Mouse (Mus musculus): ENCODE measurements around the gene Cfdp1. TPM values are rescaled to one million over a fixed set of nuclear protein-coding genes. Genes with fewer than 3 reads are reported as not detected.
"Not testable (repeated sequence)": the region's sequence is repeated elsewhere in the genome, so short reads cannot be mapped to it uniquely, and the experiment has no call there.

Cfdp1 gene
- polyA plus RNA-seq, 1 experiment from 2014 or later, result 206 TPM

GRCm38 (mm10) chr8:111868664-111869063, 14.6 kb upstream of the Cfdp1 start:
- Histone ChIP-seq H3K9me3 (ENCODE audit: control insufficient read depth, low read length) (no peaks in the 10 kb centered on the region), H3K4me1 (replicated peaks; ENCODE audit: control insufficient read depth, insufficient read depth, low read length) (no peaks in the 10 kb centered on the region), H3K27ac (ENCODE audit: low read depth, low read length) (no peak overlapping the region), H3K9ac (ENCODE audit: low read length) (no peak overlapping the region), H3K4me3 (ENCODE audit: low read depth, low read length) (no peak overlapping the region), H3K27me3 (ENCODE audit: control insufficient read depth, insufficient read depth, low read length) (no peaks in the 10 kb centered on the region), H3K4me2 (ENCODE audit: low read depth, low read length, severe bottlenecking) (no peak overlapping the region), H3K36me3 (ENCODE audit: control insufficient read depth, insufficient read depth, low read length) (no peaks in the 10 kb centered on the region)
- no peak for ATAC-seq (replicated peaks; ENCODE audit: low FRiP score)
- DNase-seq (ENCODE audit: low spot score), result no peak
- whole genome bisulfite sequencing, result 40% methylated on average over 2 of the region's 2 CpGs

GRCm38 (mm10) chr8:111865857-111866256, 11.8 kb upstream of the Cfdp1 start:
- H3K4me1 ChIP-seq (replicated peaks; ENCODE audit: control insufficient read depth, insufficient read depth, low read length), result no peaks in the 10 kb centered on the region
- no peak overlapping the region for H3K4me2 ChIP-seq (ENCODE audit: low read depth, low read length, severe bottlenecking)
- no peaks in the 10 kb centered on the region for H3K27me3 ChIP-seq (ENCODE audit: control insufficient read depth, insufficient read depth, low read length)
- no peak overlapping the region for H3K27ac ChIP-seq (ENCODE audit: low read depth, low read length)
- DNase-seq (ENCODE audit: low spot score), result no peak
- H3K9me3 ChIP-seq (ENCODE audit: control insufficient read depth, low read length), result no peaks in the 10 kb centered on the region
- no peak overlapping the region for H3K9ac ChIP-seq (ENCODE audit: low read length)
- WGBS, result 91% methylated on average over 6 of the region's 6 CpGs
- H3K4me3 ChIP-seq (ENCODE audit: low read depth, low read length), result no peak overlapping the region
- H3K36me3 ChIP-seq (ENCODE audit: control insufficient read depth, insufficient read depth, low read length), result no peaks in the 10 kb centered on the region
- no peak for ATAC-seq (replicated peaks; ENCODE audit: low FRiP score)

- Histone ChIP-seq H3K4me3 (ENCODE audit: low read depth, low read length) (no peak overlapping the region), H3K27me3 (ENCODE audit: control insufficient read depth, insufficient read depth, low read length) (no peaks in the 10 kb centered on the region), H3K36me3 (ENCODE audit: control insufficient read depth, insufficient read depth, low read length) (no peaks in the 10 kb centered on the region), H3K9me3 (ENCODE audit: control insufficient read depth, low read length) (no peaks in the 10 kb centered on the region), H3K4me1 (replicated peaks; ENCODE audit: control insufficient read depth, insufficient read depth, low read length) (no peaks in the 10 kb centered on the region), H3K27ac (ENCODE audit: low read depth, low read length) (no peak overlapping the region), H3K9ac (ENCODE audit: low read length) (no peak overlapping the region), H3K4me2 (ENCODE audit: low read depth, low read length, severe bottlenecking) (no peak overlapping the region)
- 97% methylated on average over 8 of the region's 8 CpGs for WGBS
- DNase-seq (ENCODE audit: low spot score) (no peak), ATAC-seq (replicated peaks; ENCODE audit: low FRiP score) (no peak)
Measured at GRCm38 (mm10) chr8:111865130-111865852, 11.2 kb upstream of the Cfdp1 start.

- H3K27ac ChIP-seq (ENCODE audit: low read depth, low read length), result no peak overlapping the region
- no peak for DNase-seq (ENCODE audit: low spot score)
- no peaks in the 10 kb centered on the region for H3K9me3 ChIP-seq (ENCODE audit: control insufficient read depth, low read length)
- 93% methylated on average over 8 of the region's 8 CpGs for WGBS
- H3K9ac ChIP-seq (ENCODE audit: low read length), result no peak overlapping the region
- H3K4me2 ChIP-seq (ENCODE audit: low read depth, low read length, severe bottlenecking), result no peak overlapping the region
- no peaks in the 10 kb centered on the region for H3K36me3 ChIP-seq (ENCODE audit: control insufficient read depth, insufficient read depth, low read length)
- no peaks in the 10 kb centered on the region for H3K27me3 ChIP-seq (ENCODE audit: control insufficient read depth, insufficient read depth, low read length)
- ATAC-seq (replicated peaks; ENCODE audit: low FRiP score), result no peak
- H3K4me3 ChIP-seq (ENCODE audit: low read depth, low read length), result no peak overlapping the region
- H3K4me1 ChIP-seq (replicated peaks; ENCODE audit: control insufficient read depth, insufficient read depth, low read length), result no peaks in the 10 kb centered on the region
Measured at GRCm38 (mm10) chr8:111864648-111865047, 10.6 kb upstream of the Cfdp1 start.

- no peak for ATAC-seq (replicated peaks; ENCODE audit: low FRiP score)
- H3K27me3 ChIP-seq (ENCODE audit: control insufficient read depth, insufficient read depth, low read length), result no peaks in the 10 kb centered on the region
- 91% methylated on average over 4 of the region's 4 CpGs for WGBS
Measured at GRCm38 (mm10) chr8:111863280-111863679, 9.2 kb upstream of the Cfdp1 start.

GRCm38 (mm10) chr8:111855977-111856376, 1.9 kb upstream of the Cfdp1 start:
- DNase-seq (ENCODE audit: low spot score), result no peak
- H3K4me1 ChIP-seq (replicated peaks; ENCODE audit: control insufficient read depth, insufficient read depth, low read length), result no peaks in the 10 kb centered on the region
- no peak overlapping the region for H3K4me2 ChIP-seq (ENCODE audit: low read depth, low read length, severe bottlenecking)
- H3K36me3 ChIP-seq (ENCODE audit: control insufficient read depth, insufficient read depth, low read length), result no peaks in the 10 kb centered on the region
- no peaks in the 10 kb centered on the region for H3K9me3 ChIP-seq (ENCODE audit: control insufficient read depth, low read length)
- ATAC-seq (replicated peaks; ENCODE audit: low FRiP score), result no peak
- 92% methylated on average over 12 of the region's 12 CpGs for WGBS
- H3K27me3 ChIP-seq (ENCODE audit: control insufficient read depth, insufficient read depth, low read length), result no peaks in the 10 kb centered on the region
- H3K4me3 ChIP-seq (ENCODE audit: low read depth, low read length), result no peak overlapping the region
- H3K27ac ChIP-seq (ENCODE audit: low read depth, low read length), result no peak overlapping the region
- H3K9ac ChIP-seq (ENCODE audit: low read length), result no peak overlapping the region

More at GRCm38 (mm10) chr8:111863280-111863679, 9.2 kb upstream of the Cfdp1 start:
- Histone ChIP-seq H3K9me3 (ENCODE audit: control insufficient read depth, low read length) (no peaks in the 10 kb centered on the region), H3K9ac (ENCODE audit: low read length) (no peak overlapping the region), H3K4me1 (replicated peaks; ENCODE audit: control insufficient read depth, insufficient read depth, low read length) (no peaks in the 10 kb centered on the region), H3K36me3 (ENCODE audit: control insufficient read depth, insufficient read depth, low read length) (no peaks in the 10 kb centered on the region), H3K27ac (ENCODE audit: low read depth, low read length) (no peak overlapping the region), H3K4me3 (ENCODE audit: low read depth, low read length) (no peak overlapping the region), H3K4me2 (ENCODE audit: low read depth, low read length, severe bottlenecking) (no peak overlapping the region)
- no peak for DNase-seq (ENCODE audit: low spot score)

- not testable (repeated sequence) for H3K36me3 ChIP-seq (ENCODE audit: control insufficient read depth, insufficient read depth, low read length); H3K27ac ChIP-seq (ENCODE audit: low read depth, low read length); ATAC-seq (replicated peaks; ENCODE audit: low FRiP score); H3K4me1 ChIP-seq (replicated peaks; ENCODE audit: control insufficient read depth, insufficient read depth, low read length); H3K27me3 ChIP-seq (ENCODE audit: control insufficient read depth, insufficient read depth, low read length); H3K9me3 ChIP-seq (ENCODE audit: control insufficient read depth, low read length); DNase-seq (ENCODE audit: low spot score)
- H3K4me3 ChIP-seq (ENCODE audit: low read depth, low read length), result peak overlapping the region; percentile 94
- H3K9ac ChIP-seq (ENCODE audit: low read length), result peak overlapping the region; percentile 81; the same call in 1 of the 2 replicates
- H3K4me2 ChIP-seq (ENCODE audit: low read depth, low read length, severe bottlenecking), result peak overlapping the region; percentile 84
- 65% methylated on average over 12 of the region's 12 CpGs for WGBS
Measured at GRCm38 (mm10) chr8:111853219-111853618, 872 bp downstream of the Cfdp1 start.

GRCm38 (mm10) chr8:111846746-111847145, 7.3 kb downstream of the Cfdp1 start:
- Histone ChIP-seq H3K27me3 (ENCODE audit: control insufficient read depth, insufficient read depth, low read length) (no peaks in the 10 kb centered on the region), H3K4me1 (replicated peaks; ENCODE audit: control insufficient read depth, insufficient read depth, low read length) (0 out of 2 replicates have a peak, but pooled peaks cover 2% of the 10 kb centered on the region), H3K9ac (ENCODE audit: low read length) (no peak overlapping the region), H3K27ac (ENCODE audit: low read depth, low read length) (no peak overlapping the region), H3K4me2 (ENCODE audit: low read depth, low read length, severe bottlenecking) (no peak overlapping the region), H3K9me3 (ENCODE audit: control insufficient read depth, low read length) (no peaks in the 10 kb centered on the region), H3K4me3 (ENCODE audit: low read depth, low read length) (no peak overlapping the region), H3K36me3 (ENCODE audit: control insufficient read depth, insufficient read depth, low read length) (no peaks in the 10 kb centered on the region; the same call in 1 of the 2 replicates)
- no peak for ATAC-seq (replicated peaks; ENCODE audit: low FRiP score)
- WGBS, result 96% methylated on average over 6 of the region's 6 CpGs
- no peak for DNase-seq (ENCODE audit: low spot score)

- Histone ChIP-seq H3K27ac (ENCODE audit: low read depth, low read length) (no peak overlapping the region), H3K4me3 (ENCODE audit: low read depth, low read length) (no peak overlapping the region), H3K36me3 (ENCODE audit: control insufficient read depth, insufficient read depth, low read length) (no peaks in the 10 kb centered on the region; the same call in 1 of the 2 replicates), H3K9me3 (ENCODE audit: control insufficient read depth, low read length) (no peaks in the 10 kb centered on the region), H3K4me1 (replicated peaks; ENCODE audit: control insufficient read depth, insufficient read depth, low read length) (no peaks in the 10 kb centered on the region), H3K27me3 (ENCODE audit: control insufficient read depth, insufficient read depth, low read length) (no peaks in the 10 kb centered on the region), H3K9ac (ENCODE audit: low read length) (no peak overlapping the region), H3K4me2 (ENCODE audit: low read depth, low read length, severe bottlenecking) (no peak overlapping the region)
- 63% methylated on average over 1 of the region's 1 CpGs for WGBS
- DNase-seq (ENCODE audit: low spot score) (no peak), ATAC-seq (replicated peaks; ENCODE audit: low FRiP score) (no peak)
Measured at GRCm38 (mm10) chr8:111835540-111835939, 18.6 kb downstream of the Cfdp1 start.
